ENCODE assay signal across 8 mouse cellular contexts in genomic region chr7:99450703-99451102, GRCm38 (mm10). TPM values are rescaled to one million over a fixed set of nuclear protein-coding genes. Genes with fewer than 3 reads are reported as not detected.
DNase-seq lines count a peak whose midpoint lies in the region; ATAC-seq and TF ChIP-seq lines count a peak whose summit lies in the region.

No protein-coding gene starts in this region.

- TF ChIP-seq EP300 in MEL (IDR thresholded peaks at IDR 0.05; ENCODE audit: low read depth in 1 of 2, low read length in 2 of 2) = no peak
- TF ChIP-seq EP300 in lung, postnatal 0 days (IDR thresholded peaks at IDR 0.05) = no peak

- no peak for TF ChIP-seq POLR2A in MEL (IDR thresholded peaks at IDR 0.05; ENCODE audit: control insufficient read depth in 1 of 2, insufficient read depth in 1 of 2, low read depth in 1 of 2, low read length in 2 of 2, poor library complexity in 1 of 2)

- ATAC-seq in embryonic facial prominence, embryonic 11.5 days (replicated peaks; ENCODE audit: insufficient number of reproducible peaks, low FRiP score, low TSS enrichment, low read depth) = peak; percentile 8; the same call in 1 of the 2 replicates
- peak; percentile 30 for ATAC-seq in hindbrain, embryonic 12.5 days (ENCODE audit: low FRiP score)
- peak; percentile 63 for ATAC-seq in lung, postnatal 0 days

- H3K79me2 ChIP-seq in MEL (ENCODE audit: control insufficient read depth, insufficient read depth, low read length, poor library complexity) = no peaks in the 10 kb centered on the region

- H3K4me3 ChIP-seq in MEL (ENCODE audit: control insufficient read depth in 1 of 2, insufficient read depth in 1 of 2, low read depth in 2 of 2, low read length in 2 of 2) = no peak overlapping the region
- H3K4me3 ChIP-seq in embryonic facial prominence, embryonic 11.5 days (ENCODE audit: low read depth, low read length) = no peak overlapping the region
- H3K4me3 ChIP-seq in hindbrain, embryonic 12.5 days = no peak overlapping the region
- H3K4me3 ChIP-seq in layer of hippocampus, adult 2 months = no peak overlapping the region
- H3K4me3 ChIP-seq in lung, postnatal 0 days (ENCODE audit: low read depth, low read length) = no peak overlapping the region

- H3K27me3 ChIP-seq in MEL (ENCODE audit: control insufficient read depth in 1 of 2, insufficient read depth in 2 of 2, low read length in 2 of 2) = no peaks in the 10 kb centered on the region
- H3K27me3 ChIP-seq in embryonic facial prominence, embryonic 11.5 days (ENCODE audit: control insufficient read depth, insufficient read depth, low read length) = no peaks in the 10 kb centered on the region
- H3K27me3 ChIP-seq in hindbrain, embryonic 12.5 days = no peaks in the 10 kb centered on the region
- H3K27me3 ChIP-seq in lung, postnatal 0 days (replicated peaks; ENCODE audit: insufficient read depth, low read length) = no peaks in the 10 kb centered on the region

- peak; percentile 62 to 93 (median 92) for TF ChIP-seq CTCF in MEL (IDR thresholded peaks at IDR 0.05 in 2 of 3, conservative IDR thresholded peaks at IDR 0.05 in 1 of 3; ENCODE audit: control insufficient read depth in 1 of 3, insufficient read depth in 1 of 3, low read depth in 2 of 3, low read length in 3 of 3, poor library complexity in 1 of 3, severe bottlenecking in 1 of 3)
- peak; percentile 90 for TF ChIP-seq CTCF in layer of hippocampus, adult 2 months (conservative IDR thresholded peaks at IDR 0.05)
- TF ChIP-seq CTCF in lung, postnatal 0 days (IDR thresholded peaks at IDR 0.05) = peak; percentile 98

- DNase-seq in MEL (ENCODE audit: low read depth, low spot score) = peak; percentile 81
- DNase-seq in adrenal gland, postnatal 36 days = peak; percentile 49 to 74
- peak; percentile 90 for DNase-seq in embryonic facial prominence, embryonic 11.5 days (ENCODE audit: low spot score)
- peak; percentile 76 to 85 for DNase-seq in layer of hippocampus, adult 2 months (ENCODE audit: low spot score in 2 of 2)
- peak; percentile 90 for DNase-seq in lung, postnatal 0 days (ENCODE audit: low spot score)
- peak; percentile 84 for DNase-seq in retina, postnatal 7 days (ENCODE audit: low read depth, low spot score)
- DNase-seq in yolk sac, embryonic 10.5 days (ENCODE audit: low spot score) = peak; percentile 57

- no peaks in the 10 kb centered on the region for H3K9me3 ChIP-seq in MEL (replicated peaks; ENCODE audit: insufficient read depth, low read length)
- no peaks in the 10 kb centered on the region for H3K9me3 ChIP-seq in embryonic facial prominence, embryonic 11.5 days (replicated peaks; ENCODE audit: control insufficient read depth, low read length)
- H3K9me3 ChIP-seq in hindbrain, embryonic 12.5 days (replicated peaks) = no peaks in the 10 kb centered on the region
- H3K9me3 ChIP-seq in lung, postnatal 0 days (ENCODE audit: low read length) = no peaks in the 10 kb centered on the region

- WGBS in embryonic facial prominence, embryonic 11.5 days = 0% methylated on average over 3 of the region's 3 CpGs
- 2% methylated on average over 3 of the region's 3 CpGs for whole genome bisulfite sequencing in hindbrain, embryonic 12.5 days
- WGBS in lung, postnatal 0 days = 3% methylated on average over 3 of the region's 3 CpGs

- H3K4me1 ChIP-seq in MEL (ENCODE audit: control insufficient read depth in 1 of 2, insufficient read depth in 2 of 2, low read length in 2 of 2) = peaks cover 0 to 15% of the 10 kb centered on the region in 2 experiments; a peak in 2 of 4 replicates
- H3K4me1 ChIP-seq in embryonic facial prominence, embryonic 11.5 days (ENCODE audit: control insufficient read depth, insufficient read depth, low read length) = no peaks in the 10 kb centered on the region
- H3K4me1 ChIP-seq in hindbrain, embryonic 12.5 days = peaks cover 37% of the 10 kb centered on the region
- no peaks in the 10 kb centered on the region for H3K4me1 ChIP-seq in lung, postnatal 0 days (ENCODE audit: insufficient read depth, low read depth, low read length)

- no peaks in the 10 kb centered on the region for H3K36me3 ChIP-seq in MEL (ENCODE audit: control insufficient read depth in 1 of 2, insufficient read depth in 2 of 2, low read length in 2 of 2)
- H3K36me3 ChIP-seq in embryonic facial prominence, embryonic 11.5 days (replicated peaks; ENCODE audit: control insufficient read depth, insufficient read depth, low read depth, low read length) = no peaks in the 10 kb centered on the region
- peaks cover 17% of the 10 kb centered on the region; the same call in 1 of the 2 replicates for H3K36me3 ChIP-seq in hindbrain, embryonic 12.5 days
- H3K36me3 ChIP-seq in lung, postnatal 0 days (ENCODE audit: insufficient read depth, low read length) = 0 out of 2 replicates have a peak, but pooled peaks cover 4% of the 10 kb centered on the region

- TF ChIP-seq RAD21 in MEL (IDR thresholded peaks at IDR 0.05; ENCODE audit: low read depth, low read length) = peak; percentile 92

- H3K27ac ChIP-seq in MEL (ENCODE audit: control insufficient read depth, low read depth, low read length) = no peak overlapping the region
- no peak overlapping the region for H3K27ac ChIP-seq in embryonic facial prominence, embryonic 11.5 days (replicated peaks; ENCODE audit: low read depth, low read length)
- H3K27ac ChIP-seq in hindbrain, embryonic 12.5 days = no peak overlapping the region
- H3K27ac ChIP-seq in layer of hippocampus, adult 2 months = no peak overlapping the region
- H3K27ac ChIP-seq in lung, postnatal 0 days (ENCODE audit: low read length) = no peak overlapping the region

- no peak overlapping the region for H3K4me2 ChIP-seq in embryonic facial prominence, embryonic 11.5 days (ENCODE audit: low read depth, low read length)
- no peak overlapping the region for H3K4me2 ChIP-seq in hindbrain, embryonic 12.5 days (replicated peaks)
- no peak overlapping the region for H3K4me2 ChIP-seq in lung, postnatal 0 days (replicated peaks; ENCODE audit: low read depth, low read length)

- no peak overlapping the region for H3K9ac ChIP-seq in MEL (ENCODE audit: control insufficient read depth, low read depth, low read length, poor library complexity, severe bottlenecking)
- no peak overlapping the region for H3K9ac ChIP-seq in embryonic facial prominence, embryonic 11.5 days (replicated peaks; ENCODE audit: low read length)
- H3K9ac ChIP-seq in hindbrain, embryonic 12.5 days = no peak overlapping the region
- H3K9ac ChIP-seq in lung, postnatal 0 days (replicated peaks; ENCODE audit: low read depth) = no peak overlapping the region

TF ChIP-seq in MEL, 35 proteins besides CTCF, POLR2A, EP300 and RAD21:
- TF ChIP-seq MYC (IDR thresholded peaks at IDR 0.05; ENCODE audit: low read depth, low read length) = peak; percentile 77; the same call in 1 of the 2 replicates
- 0 out of 2 replicates have a peak, but pooled peaks have one; percentile 24 for TF ChIP-seq BHLHE40 (IDR thresholded peaks at IDR 0.05; ENCODE audit: borderline replicate concordance, low read depth, low read length)
- TF ChIP-seq MXI1 (IDR thresholded peaks at IDR 0.05; ENCODE audit: low read depth, low read length) = 0 out of 2 replicates have a peak, but pooled peaks have one; percentile 48
- TF ChIP-seq NELFE (IDR thresholded peaks at IDR 0.05; ENCODE audit: low read depth, low read length) = no peak
- peak; percentile 85 for TF ChIP-seq ZC3H11A (IDR thresholded peaks at IDR 0.05; ENCODE audit: low read depth, low read length)
- TF ChIP-seq SMC3 (IDR thresholded peaks at IDR 0.05; ENCODE audit: low read depth, low read length) = peak; percentile 73
- TF ChIP-seq ZMIZ1 (IDR thresholded peaks at IDR 0.05; ENCODE audit: low read depth, low read length) = no peak

RNA-seq across cellular contexts. Expression of gene Klhl35, which starts 15.1 kb away (rescaled TPM):
- not detected in 2 replicates for total RNA-seq in MEL (2012; rRNA removed)
- polyA plus RNA-seq in MEL (2012; ENCODE audit: insufficient read depth in 1 of 2, insufficient read length in 2 of 2, low read depth in 1 of 2, low replicate concordance in 2 of 2, missing spikeins in 1 of 2) = under 1 TPM in 1 of 2 experiments, not detected in 1; 0.04 TPM
- under 1 TPM; 0.50 to 0.63 TPM for total RNA-seq in adrenal gland, postnatal 36 days (2021)
- polyA plus RNA-seq in embryonic facial prominence, embryonic 11.5 days (2014; fragmentation: Nextera tagmentation; extraction: Ambion mirVana) = 1.8 and 3.5 TPM in 2 replicates
- polyA plus RNA-seq in hindbrain, embryonic 12.5 days (2016; fragmentation: Nextera tagmentation; extraction: Ambion mirVana) = 39.2 and 47.1 TPM in 2 replicates
- 1 to 10 TPM; 2.0 to 2.8 TPM for total RNA-seq in layer of hippocampus, adult 2 months (2021)
- polyA plus RNA-seq in lung, postnatal 0 days (2015; fragmentation: Nextera tagmentation; extraction: Ambion mirVana) = 1.2 and 1.8 TPM in 2 replicates

RNA-seq across cellular contexts. Expression of gene Rps3, which starts 32.8 kb away (rescaled TPM):
- 2,066 and 2,287 TPM in 2 replicates for total RNA-seq in MEL (2012; rRNA removed)
- polyA plus RNA-seq in MEL (2012; ENCODE audit: insufficient read depth in 1 of 2, insufficient read length in 2 of 2, low read depth in 1 of 2, low replicate concordance in 2 of 2, missing spikeins in 1 of 2) = 1,000 to 10,000 TPM in 1 of 2 experiments, 100 to 1,000 TPM in 1; 157 to 1,899 TPM
- 100 to 1,000 TPM; 549 to 598 TPM for total RNA-seq in adrenal gland, postnatal 36 days (2021)
- 821 and 869 TPM in 2 replicates for polyA plus RNA-seq in embryonic facial prominence, embryonic 11.5 days (2014; fragmentation: Nextera tagmentation; extraction: Ambion mirVana)
- 512 and 534 TPM in 2 replicates for polyA plus RNA-seq in hindbrain, embryonic 12.5 days (2016; fragmentation: Nextera tagmentation; extraction: Ambion mirVana)
- 100 to 1,000 TPM; 278 to 289 TPM for total RNA-seq in layer of hippocampus, adult 2 months (2021)
- polyA plus RNA-seq in lung, postnatal 0 days (2015; fragmentation: Nextera tagmentation; extraction: Ambion mirVana) = 594 and 625 TPM in 2 replicates

Comparison
In these comparisons a context has a peak if more than half of its experiments do, and no peak if none do; other contexts are left out.
1. ATAC-seq: peak in every context shown above with its lines; median percentile 63 in lung, postnatal 0 days; 30 in hindbrain, embryonic 12.5 days; 8 in embryonic facial prominence, embryonic 11.5 days.